Mouse (Mus musculus) C2C12 (cell line): ENCODE measurements at regions not wholly inside any gene's neighbourhood (a gene's known extent, or its start where the extent isn't known, plus 50 kb on each side); places are given as distances from the start of the nearest gene placed in this dataset.

Source experiments
- CEBPB ChIP-seq: IDR thresholded peaks from one replicate; pipeline ENCODE4 v1.6.1; 2011; ENCODE audit warnings: low read depth, mild to moderate bottlenecking, control low read depth, moderate library complexity
- CTCF ChIP-seq: IDR thresholded peaks from one replicate; pipeline ENCODE4 v1.5.1; 2011; ENCODE audit not compliant: control insufficient read depth, insufficient read depth, insufficient read length
- MYOD1 ChIP-seq: IDR thresholded peaks from one replicate; pipeline ENCODE4 v1.6.1; 2011; ENCODE audit warnings: low read depth; ENCODE audit not compliant: control insufficient read depth, insufficient read length
- USF1 ChIP-seq: IDR thresholded peaks from one replicate; pipeline ENCODE4 v1.6.1; 2011; ENCODE audit warnings: low read depth, mild to moderate bottlenecking, control low read depth, moderate library complexity

GRCm38 (mm10) chr4:7161411-7161810, 1077.4 kb downstream of the Car8 start:
- no peak for TF ChIP-seq CTCF
- no peak for TF ChIP-seq CEBPB
- TF ChIP-seq MYOD1, result no peak
- no peak for TF ChIP-seq USF1
